Mouse (Mus musculus): ENCODE measurements around the gene Tmem37. TPM values are rescaled to one million over a fixed set of nuclear protein-coding genes. Genes with fewer than 3 reads are reported as not detected.

Gene Tmem37
- polyA plus RNA-seq, 1 experiment = 38.4 TPM

- Histone ChIP-seq H3K79me2 (ENCODE audit: control insufficient read depth, insufficient read depth) (no peaks in the 10 kb centered on the region), H3K27me3 (ENCODE audit: control insufficient read depth, insufficient read depth, insufficient read length) (no peaks in the 10 kb centered on the region), H3K4me3 (ENCODE audit: insufficient read depth, poor library complexity, severe bottlenecking) (no peak overlapping the region), H3K79me3 (ENCODE audit: low read depth) (no peaks in the 10 kb centered on the region), H3ac (ENCODE audit: control insufficient read depth, insufficient read length, low read depth) (no peak overlapping the region), H3K36me3 (ENCODE audit: control insufficient read depth, insufficient read depth) (no peaks in the 10 kb centered on the region)
- TF ChIP-seq CTCF (IDR thresholded peaks at IDR 0.05; ENCODE audit: control insufficient read depth, insufficient read depth, insufficient read length) (no peak), MYOG (IDR thresholded peaks at IDR 0.05; ENCODE audit: control insufficient read depth, extremely low read depth, insufficient read length) (no peak)
These were observed 9.2 kb upstream of the Tmem37 start for GRCm38 (mm10) chr1:120082957-120083585.

- Histone ChIP-seq H3K4me3 (ENCODE audit: insufficient read depth, poor library complexity, severe bottlenecking) (no peak overlapping the region), H3K27me3 (ENCODE audit: control insufficient read depth, insufficient read depth, insufficient read length) (no peaks in the 10 kb centered on the region), H3K36me3 (ENCODE audit: control insufficient read depth, insufficient read depth) (no peaks in the 10 kb centered on the region), H3K79me2 (ENCODE audit: control insufficient read depth, insufficient read depth) (no peaks in the 10 kb centered on the region), H3ac (ENCODE audit: control insufficient read depth, insufficient read length, low read depth) (no peak overlapping the region), H3K79me3 (ENCODE audit: low read depth) (no peaks in the 10 kb centered on the region)
- peak; percentile 88 for TF ChIP-seq MYOD1 (IDR thresholded peaks at IDR 0.05; ENCODE audit: control insufficient read depth, insufficient read length, low read depth)
- TF ChIP-seq CTCF (IDR thresholded peaks at IDR 0.05; ENCODE audit: control insufficient read depth, insufficient read depth, insufficient read length) = no peak
These were observed 6.8 kb upstream of the Tmem37 start for GRCm38 (mm10) chr1:120080632-120081031.

GRCm38 (mm10) chr1:120077746-120078410 lies 4.0 kb upstream of the Tmem37 start:
- Histone ChIP-seq H3K4me3 (ENCODE audit: insufficient read depth, poor library complexity, severe bottlenecking) (no peak overlapping the region), H3K79me2 (ENCODE audit: control insufficient read depth, insufficient read depth) (peaks cover 5% of the 10 kb centered on the region), H3K79me3 (ENCODE audit: low read depth) (no peaks in the 10 kb centered on the region), H3ac (ENCODE audit: control insufficient read depth, insufficient read length, low read depth) (no peak overlapping the region), H3K36me3 (ENCODE audit: control insufficient read depth, insufficient read depth) (no peaks in the 10 kb centered on the region), H3K27me3 (ENCODE audit: control insufficient read depth, insufficient read depth, insufficient read length) (no peaks in the 10 kb centered on the region)
- TF ChIP-seq CEBPB (IDR thresholded peaks at IDR 0.05; ENCODE audit: low read depth) (no peak), MAX (IDR thresholded peaks at IDR 0.05) (no peak), USF1 (IDR thresholded peaks at IDR 0.05; ENCODE audit: low read depth) (no peak), CTCF (IDR thresholded peaks at IDR 0.05; ENCODE audit: control insufficient read depth, insufficient read depth, insufficient read length) (no peak), FOSL1 (IDR thresholded peaks at IDR 0.05; ENCODE audit: insufficient read depth, low read length, poor library complexity, severe bottlenecking) (no peak), MYOD1 (IDR thresholded peaks at IDR 0.05; ENCODE audit: control insufficient read depth, insufficient read length, low read depth) (no peak), MYOG (IDR thresholded peaks at IDR 0.05; ENCODE audit: control insufficient read depth, extremely low read depth, insufficient read length) (no peak)

- Histone ChIP-seq H3K79me2 (ENCODE audit: control insufficient read depth, insufficient read depth) (peaks cover 24% of the 10 kb centered on the region), H3K36me3 (ENCODE audit: control insufficient read depth, insufficient read depth) (no peaks in the 10 kb centered on the region), H3K27me3 (ENCODE audit: control insufficient read depth, insufficient read depth, insufficient read length) (no peaks in the 10 kb centered on the region), H3K4me3 (ENCODE audit: insufficient read depth, poor library complexity, severe bottlenecking) (no peak overlapping the region), H3ac (ENCODE audit: control insufficient read depth, insufficient read length, low read depth) (no peak overlapping the region), H3K79me3 (ENCODE audit: low read depth) (peaks cover 4% of the 10 kb centered on the region)
- TF ChIP-seq USF1 (IDR thresholded peaks at IDR 0.05; ENCODE audit: low read depth) (no peak), MYOG (IDR thresholded peaks at IDR 0.05; ENCODE audit: control insufficient read depth, extremely low read depth, insufficient read length) (no peak)
These were observed 1.6 kb upstream of the Tmem37 start for GRCm38 (mm10) chr1:120075507-120075906.

GRCm38 (mm10) chr1:120074931-120075330 lies 1.1 kb upstream of the Tmem37 start:
- Histone ChIP-seq H3K27me3 (ENCODE audit: control insufficient read depth, insufficient read depth, insufficient read length) (no peaks in the 10 kb centered on the region), H3K4me3 (ENCODE audit: insufficient read depth, poor library complexity, severe bottlenecking) (no peak overlapping the region), H3ac (ENCODE audit: control insufficient read depth, insufficient read length, low read depth) (no peak overlapping the region), H3K79me2 (ENCODE audit: control insufficient read depth, insufficient read depth) (peaks cover 26% of the 10 kb centered on the region), H3K79me3 (ENCODE audit: low read depth) (peaks cover 4% of the 10 kb centered on the region), H3K36me3 (ENCODE audit: control insufficient read depth, insufficient read depth) (no peaks in the 10 kb centered on the region)
- TF ChIP-seq CTCF (IDR thresholded peaks at IDR 0.05; ENCODE audit: control insufficient read depth, insufficient read depth, insufficient read length) (no peak), MYOG (IDR thresholded peaks at IDR 0.05; ENCODE audit: control insufficient read depth, extremely low read depth, insufficient read length) (no peak), FOSL1 (IDR thresholded peaks at IDR 0.05; ENCODE audit: insufficient read depth, low read length, poor library complexity, severe bottlenecking) (no peak), USF1 (IDR thresholded peaks at IDR 0.05; ENCODE audit: low read depth) (no peak), MYOD1 (IDR thresholded peaks at IDR 0.05; ENCODE audit: control insufficient read depth, insufficient read length, low read depth) (no peak), MAX (IDR thresholded peaks at IDR 0.05) (no peak), CEBPB (IDR thresholded peaks at IDR 0.05; ENCODE audit: low read depth) (no peak)

- H3K79me2 ChIP-seq (ENCODE audit: control insufficient read depth, insufficient read depth) = peaks cover 32% of the 10 kb centered on the region
- H3K36me3 ChIP-seq (ENCODE audit: control insufficient read depth, insufficient read depth) = no peaks in the 10 kb centered on the region
- H3K79me3 ChIP-seq (ENCODE audit: low read depth) = peaks cover 4% of the 10 kb centered on the region
- no peak overlapping the region for H3K4me3 ChIP-seq (ENCODE audit: insufficient read depth, poor library complexity, severe bottlenecking)
- TF ChIP-seq MAX (IDR thresholded peaks at IDR 0.05) (no peak), CTCF (IDR thresholded peaks at IDR 0.05; ENCODE audit: control insufficient read depth, insufficient read depth, insufficient read length) (no peak), MYOD1 (IDR thresholded peaks at IDR 0.05; ENCODE audit: control insufficient read depth, insufficient read length, low read depth) (no peak), USF1 (IDR thresholded peaks at IDR 0.05; ENCODE audit: low read depth) (no peak), MYOG (IDR thresholded peaks at IDR 0.05; ENCODE audit: control insufficient read depth, extremely low read depth, insufficient read length) (no peak), CEBPB (IDR thresholded peaks at IDR 0.05; ENCODE audit: low read depth) (no peak), FOSL1 (IDR thresholded peaks at IDR 0.05; ENCODE audit: insufficient read depth, low read length, poor library complexity, severe bottlenecking) (no peak)
- no peaks in the 10 kb centered on the region for H3K27me3 ChIP-seq (ENCODE audit: control insufficient read depth, insufficient read depth, insufficient read length)
- H3ac ChIP-seq (ENCODE audit: control insufficient read depth, insufficient read length, low read depth) = peak overlapping the region; percentile 63
These were observed 431 bp upstream of the Tmem37 start for GRCm38 (mm10) chr1:120074307-120074702.

All from C2C12 (cell line).